Mouse (Mus musculus): ENCODE data around the gene Bri3bp. TPM values are rescaled to one million over a fixed set of nuclear protein-coding genes. Genes with fewer than 3 reads are reported as not detected.

The Bri3bp gene
- polyA plus RNA-seq, 1 experiment from 2014 or later = 25.3 TPM

DNA sequence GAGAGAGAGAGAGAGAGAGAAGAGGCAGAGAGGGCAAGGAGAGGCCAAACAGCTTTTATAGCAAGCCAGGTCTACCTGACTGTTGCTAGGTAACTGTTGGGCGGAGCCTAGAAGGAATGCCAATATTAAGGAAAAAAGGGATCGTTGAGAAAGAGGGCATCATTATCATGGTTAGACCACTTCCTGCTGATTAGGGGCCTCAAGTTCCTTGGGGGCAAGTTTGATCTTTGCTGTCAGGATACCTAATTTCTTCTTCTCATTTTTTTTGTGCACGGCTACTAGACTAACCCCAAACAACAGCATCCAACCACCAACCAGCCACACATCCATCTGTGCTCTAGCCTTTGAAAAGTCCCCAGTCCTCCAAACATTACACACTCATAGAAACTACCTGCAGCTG, 2.5 kb downstream of the Bri3bp start:
- no peak for ATAC-seq (ENCODE audit: low FRiP score, low TSS enrichment)

GRCm38 (mm10) chr5:125444554-125444953, 3.2 kb downstream of the Bri3bp start:
- ATAC-seq (ENCODE audit: low FRiP score, low TSS enrichment) = no peak
- Histone ChIP-seq H3K36me3 (ENCODE audit: control insufficient read depth, insufficient read depth, low read length) (no peaks in the 10 kb centered on the region), H3K4me2 (replicated peaks; ENCODE audit: low read depth) (no peak overlapping the region), H3K27ac (replicated peaks) (no peak overlapping the region), H3K4me1 (replicated peaks; ENCODE audit: control insufficient read depth, insufficient read depth) (peaks cover 4% of the 10 kb centered on the region; the same call in 1 of the 2 replicates), H3K27me3 (ENCODE audit: control insufficient read depth, insufficient read depth, low read length) (no peaks in the 10 kb centered on the region), H3K9ac (ENCODE audit: low read length) (no peak overlapping the region), H3K9me3 (ENCODE audit: control insufficient read depth, low read length) (no peaks in the 10 kb centered on the region), H3K4me3 (ENCODE audit: low read depth, low read length) (no peak overlapping the region)
- 74% methylated on average over 4 of the region's 4 CpGs for WGBS
- TF ChIP-seq EP300 (optimal IDR thresholded peaks at IDR 0.05) = no peak
- no peak for TF ChIP-seq CTCF (IDR thresholded peaks at IDR 0.05; ENCODE audit: low read depth)
- no peak for DNase-seq (ENCODE audit: low spot score)

More for the DNA sequence above, 2.5 kb downstream of the Bri3bp start:
- H3K4me3 ChIP-seq (ENCODE audit: low read depth, low read length) = no peak overlapping the region
- TF ChIP-seq EP300 (optimal IDR thresholded peaks at IDR 0.05) (no peak), CTCF (IDR thresholded peaks at IDR 0.05; ENCODE audit: low read depth) (no peak)
- no peak for DNase-seq (ENCODE audit: low spot score)
- no peak overlapping the region for H3K4me2 ChIP-seq (replicated peaks; ENCODE audit: low read depth)
- no peaks in the 10 kb centered on the region for H3K36me3 ChIP-seq (ENCODE audit: control insufficient read depth, insufficient read depth, low read length)
- peaks cover 4% of the 10 kb centered on the region; the same call in 1 of the 2 replicates for H3K4me1 ChIP-seq (replicated peaks; ENCODE audit: control insufficient read depth, insufficient read depth)
- no peaks in the 10 kb centered on the region for H3K9me3 ChIP-seq (ENCODE audit: control insufficient read depth, low read length)
- no peak overlapping the region for H3K9ac ChIP-seq (ENCODE audit: low read length)
- H3K27ac ChIP-seq (replicated peaks) = no peak overlapping the region
- no peaks in the 10 kb centered on the region for H3K27me3 ChIP-seq (ENCODE audit: control insufficient read depth, insufficient read depth, low read length)
- 68% methylated on average over 3 of the region's 3 CpGs for WGBS

- DNase-seq (ENCODE audit: low spot score) = no peak
- H3K36me3 ChIP-seq (ENCODE audit: control insufficient read depth, insufficient read depth, low read length) = no peaks in the 10 kb centered on the region
- no peak overlapping the region for H3K4me3 ChIP-seq (ENCODE audit: low read depth, low read length)
- 72% methylated on average over 7 of the region's 7 CpGs for WGBS
- H3K9ac ChIP-seq (ENCODE audit: low read length) = no peak overlapping the region
- H3K4me2 ChIP-seq (replicated peaks; ENCODE audit: low read depth) = no peak overlapping the region
- no peaks in the 10 kb centered on the region for H3K9me3 ChIP-seq (ENCODE audit: control insufficient read depth, low read length)
- H3K4me1 ChIP-seq (replicated peaks; ENCODE audit: control insufficient read depth, insufficient read depth) = peaks cover 4% of the 10 kb centered on the region; the same call in 1 of the 2 replicates
- no peaks in the 10 kb centered on the region for H3K27me3 ChIP-seq (ENCODE audit: control insufficient read depth, insufficient read depth, low read length)
- H3K27ac ChIP-seq (replicated peaks) = no peak overlapping the region
- no peak for ATAC-seq (ENCODE audit: low FRiP score, low TSS enrichment)
- TF ChIP-seq CTCF (IDR thresholded peaks at IDR 0.05; ENCODE audit: low read depth) (no peak), EP300 (optimal IDR thresholded peaks at IDR 0.05) (no peak)
Measured at GRCm38 (mm10) chr5:125446344-125446743, 5.0 kb downstream of the Bri3bp start.

DNA sequence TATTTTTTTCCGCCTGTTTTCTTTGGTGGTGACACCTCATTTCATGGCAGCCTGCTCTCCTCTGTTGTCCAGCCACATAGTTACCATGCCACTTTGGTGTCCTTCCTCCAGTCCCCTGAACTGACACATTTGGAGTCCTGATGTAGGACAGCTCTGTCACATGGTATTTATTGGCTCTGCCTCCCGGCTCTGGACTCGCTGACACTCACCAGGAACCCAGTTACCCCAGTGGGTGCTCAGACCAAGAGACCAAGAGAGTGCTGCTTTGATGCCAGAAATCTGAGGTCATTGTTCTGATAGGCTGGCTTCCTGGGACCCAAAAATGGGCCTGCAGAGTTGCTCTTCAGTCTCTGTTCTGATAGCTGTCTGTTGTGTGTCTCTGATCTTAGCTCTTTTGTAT, 6.7 kb downstream of the Bri3bp start:
- no peak for DNase-seq (ENCODE audit: low spot score)

DNA sequence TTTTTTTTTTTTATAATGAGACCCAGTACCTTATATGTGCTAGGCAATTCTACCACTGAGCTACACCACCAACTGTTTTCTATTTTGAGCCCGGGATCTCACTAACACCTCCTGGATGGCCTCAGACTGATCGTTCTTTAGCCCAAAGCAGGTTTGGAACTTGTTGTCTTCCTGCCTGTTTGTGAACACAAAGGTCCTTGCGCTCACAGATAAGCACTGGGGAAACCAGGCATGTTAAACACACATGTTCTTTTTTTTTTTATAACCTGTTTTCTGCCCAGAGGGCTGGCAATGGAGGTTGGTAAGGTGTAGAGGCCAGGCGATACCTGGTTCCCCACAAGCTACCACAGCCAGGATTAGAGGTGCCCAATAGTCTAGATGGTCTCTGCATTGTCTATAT, 7.3 kb downstream of the Bri3bp start:
- no peak for TF ChIP-seq EP300 (optimal IDR thresholded peaks at IDR 0.05)
- no peak for TF ChIP-seq CTCF (IDR thresholded peaks at IDR 0.05; ENCODE audit: low read depth)
- Histone ChIP-seq H3K4me3 (ENCODE audit: low read depth, low read length) (no peak overlapping the region), H3K27ac (replicated peaks) (no peak overlapping the region), H3K36me3 (ENCODE audit: control insufficient read depth, insufficient read depth, low read length) (0 out of 2 replicates have a peak, but pooled peaks cover 6% of the 10 kb centered on the region), H3K9me3 (ENCODE audit: control insufficient read depth, low read length) (no peaks in the 10 kb centered on the region), H3K9ac (ENCODE audit: low read length) (no peak overlapping the region), H3K4me1 (replicated peaks; ENCODE audit: control insufficient read depth, insufficient read depth) (no peaks in the 10 kb centered on the region), H3K27me3 (ENCODE audit: control insufficient read depth, insufficient read depth, low read length) (no peaks in the 10 kb centered on the region), H3K4me2 (replicated peaks; ENCODE audit: low read depth) (no peak overlapping the region)
- 86% methylated on average over 4 of the region's 4 CpGs for WGBS
- DNase-seq (ENCODE audit: low spot score) (no peak), ATAC-seq (ENCODE audit: low FRiP score, low TSS enrichment) (no peak)

More for the DNA sequence above, 6.7 kb downstream of the Bri3bp start:
- no peak overlapping the region for H3K27ac ChIP-seq (replicated peaks)
- no peaks in the 10 kb centered on the region for H3K27me3 ChIP-seq (ENCODE audit: control insufficient read depth, insufficient read depth, low read length)
- H3K9ac ChIP-seq (ENCODE audit: low read length) = no peak overlapping the region
- no peak overlapping the region for H3K4me3 ChIP-seq (ENCODE audit: low read depth, low read length)
- no peaks in the 10 kb centered on the region for H3K9me3 ChIP-seq (ENCODE audit: control insufficient read depth, low read length)
- H3K4me1 ChIP-seq (replicated peaks; ENCODE audit: control insufficient read depth, insufficient read depth) = no peaks in the 10 kb centered on the region
- TF ChIP-seq EP300 (optimal IDR thresholded peaks at IDR 0.05) (no peak), CTCF (IDR thresholded peaks at IDR 0.05; ENCODE audit: low read depth) (no peak)
- ATAC-seq (ENCODE audit: low FRiP score, low TSS enrichment) = no peak
- H3K36me3 ChIP-seq (ENCODE audit: control insufficient read depth, insufficient read depth, low read length) = 0 out of 2 replicates have a peak, but pooled peaks cover 6% of the 10 kb centered on the region
- no peak overlapping the region for H3K4me2 ChIP-seq (replicated peaks; ENCODE audit: low read depth)
- WGBS = 65% methylated on average over 3 of the region's 3 CpGs

DNA sequence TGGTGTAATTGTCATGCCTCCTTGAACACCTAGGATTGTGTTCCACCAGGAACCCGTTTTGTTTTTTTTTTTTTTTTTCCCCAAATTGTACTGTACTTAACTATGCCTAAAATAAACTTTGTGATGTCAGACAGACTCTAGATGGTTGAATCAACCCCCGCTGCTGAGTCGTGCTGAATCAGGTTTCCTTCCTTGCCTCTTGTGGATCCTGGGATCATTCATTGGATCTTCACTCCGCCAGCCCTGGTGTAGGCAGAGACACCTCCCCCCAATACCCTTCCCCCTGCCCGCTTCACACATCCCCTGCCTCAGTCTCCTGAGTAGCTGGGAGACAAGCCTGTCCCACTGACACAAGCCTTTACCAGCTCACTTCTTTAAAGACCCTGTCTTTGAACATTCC, 7.9 kb downstream of the Bri3bp start:
- 0 out of 2 replicates have a peak, but pooled peaks cover 7% of the 10 kb centered on the region for H3K36me3 ChIP-seq (ENCODE audit: control insufficient read depth, insufficient read depth, low read length)
- H3K9me3 ChIP-seq (ENCODE audit: control insufficient read depth, low read length) = no peaks in the 10 kb centered on the region
- WGBS = 66% methylated on average over 5 of the region's 5 CpGs
- TF ChIP-seq CTCF (IDR thresholded peaks at IDR 0.05; ENCODE audit: low read depth) (no peak), EP300 (optimal IDR thresholded peaks at IDR 0.05) (no peak)
- H3K4me2 ChIP-seq (replicated peaks; ENCODE audit: low read depth) = no peak overlapping the region
- H3K4me1 ChIP-seq (replicated peaks; ENCODE audit: control insufficient read depth, insufficient read depth) = no peaks in the 10 kb centered on the region
- no peak for ATAC-seq (ENCODE audit: low FRiP score, low TSS enrichment)
- no peak for DNase-seq (ENCODE audit: low spot score)
- H3K27me3 ChIP-seq (ENCODE audit: control insufficient read depth, insufficient read depth, low read length) = no peaks in the 10 kb centered on the region
- no peak overlapping the region for H3K9ac ChIP-seq (ENCODE audit: low read length)
- H3K27ac ChIP-seq (replicated peaks) = no peak overlapping the region
- no peak overlapping the region for H3K4me3 ChIP-seq (ENCODE audit: low read depth, low read length)

Measured in stomach, postnatal 0 days (tissue).